Mouse (Mus musculus) activated CD4-positive, CD25-positive, alpha-beta regulatory T cell, adult 4 months (primary cell): ENCODE results near the gene Agpat1. TPM values are rescaled to one million over a fixed set of nuclear protein-coding genes. Genes with fewer than 3 reads are reported as not detected.
A peak's percentile ranks its signal among the peaks of the same experiment; 100 is the strongest.

Experiments
- ATAC-seq: one replicate; pipeline ENCODE4 v1.8.0; 2017
- polyA plus RNA-seq, 2 experiments: library from polyadenylated mRNA; unstranded; fragments of 100-300 nt; shearing (Covaris generic); gene quantifications; one replicate each; pipeline ENCODE4 v1.2.1; 2017

Agpat1 gene
- polyA plus RNA-seq, result 10 to 100 TPM; 16.9 to 18.4 TPM

- peak; percentile 73 for ATAC-seq
These were observed at the start of gene Agpat1 for GRCm38 (mm10) chr17:34604061-34604508. Gene Agpat1, plus strand, starts transcription at chr17:34604262.

- ATAC-seq, result peak; percentile 46
These were observed 48.6 kb upstream of the Agpat1 start for GRCm38 (mm10) chr17:34555483-34555882.

- ATAC-seq, result no peak
These were observed 47.7 kb upstream of the Agpat1 start for GRCm38 (mm10) chr17:34556406-34556805.

GRCm38 (mm10) chr17:34557411-34557810 lies 46.7 kb upstream of the Agpat1 start:
- ATAC-seq, result no peak

- ATAC-seq, result no peak
These were observed 44.9 kb upstream of the Agpat1 start for GRCm38 (mm10) chr17:34559116-34559515.

- ATAC-seq, result no peak
These were observed 44.2 kb upstream of the Agpat1 start for GRCm38 (mm10) chr17:34559895-34560294.

- ATAC-seq, result no peak
These were observed 43.6 kb upstream of the Agpat1 start for GRCm38 (mm10) chr17:34560438-34560837.

- no peak for ATAC-seq
These were observed 42.9 kb upstream of the Agpat1 start for GRCm38 (mm10) chr17:34561200-34561599.

GRCm38 (mm10) chr17:34562595-34562994 lies 41.5 kb upstream of the Agpat1 start:
- no peak for ATAC-seq

GRCm38 (mm10) chr17:34563354-34563753 lies 40.7 kb upstream of the Agpat1 start:
- ATAC-seq, result no peak

GRCm38 (mm10) chr17:34564003-34564421 lies 40.0 kb upstream of the Agpat1 start, which contains the start of gene Notch4:
Gene Notch4, plus strand, starts transcription at chr17:34564268.
- no peak for ATAC-seq

- ATAC-seq, result no peak
These were observed 39.3 kb upstream of the Agpat1 start for GRCm38 (mm10) chr17:34564796-34565195.

- ATAC-seq, result no peak
These were observed 36.8 kb upstream of the Agpat1 start for GRCm38 (mm10) chr17:34567311-34567710.

- no peak for ATAC-seq
These were observed 35.6 kb upstream of the Agpat1 start for GRCm38 (mm10) chr17:34568421-34568820.

- ATAC-seq, result no peak
These were observed 34.1 kb upstream of the Agpat1 start for GRCm38 (mm10) chr17:34569919-34570318.

- no peak for ATAC-seq
These were observed 32.2 kb upstream of the Agpat1 start for GRCm38 (mm10) chr17:34571875-34572274.

GRCm38 (mm10) chr17:34572361-34572760 lies 31.7 kb upstream of the Agpat1 start:
- ATAC-seq, result no peak

- ATAC-seq, result no peak
These were observed 27.5 kb upstream of the Agpat1 start for GRCm38 (mm10) chr17:34576577-34576976.

GRCm38 (mm10) chr17:34578070-34578469 lies 26.0 kb upstream of the Agpat1 start:
- ATAC-seq, result no peak

GRCm38 (mm10) chr17:34582528-34582927 lies 21.5 kb upstream of the Agpat1 start:
- no peak for ATAC-seq

GRCm38 (mm10) chr17:34583397-34583796 lies 20.7 kb upstream of the Agpat1 start:
- no peak for ATAC-seq

- no peak for ATAC-seq
These were observed 20.2 kb upstream of the Agpat1 start for GRCm38 (mm10) chr17:34583819-34584218.

- ATAC-seq, result no peak
These were observed 18.9 kb upstream of the Agpat1 start for GRCm38 (mm10) chr17:34585121-34585520.

GRCm38 (mm10) chr17:34585877-34586771 lies 17.9 kb upstream of the Agpat1 start:
- no peak for ATAC-seq
